Mouse (Mus musculus) embryo, embryonic 10.5 days (tissue): ENCODE measurements around the gene Ltv1.
A peak's percentile ranks its signal among the peaks of the same experiment; 100 is the strongest.
"Not testable (repeated sequence)": the region's sequence is repeated elsewhere in the genome, so short reads cannot be mapped to it uniquely, and the experiment has no call there.

ENCODE experiments used
- DNase-seq: peaks from one replicate; pipeline ENCODE4 v3.0.0-alpha.2; 2015; ENCODE audit warnings: low spot score

Gene Ltv1

GRCm38 (mm10) chr10:13193496-13193895, 528 bp upstream of the Ltv1 start:
- not testable (repeated sequence) for DNase-seq

DNA sequence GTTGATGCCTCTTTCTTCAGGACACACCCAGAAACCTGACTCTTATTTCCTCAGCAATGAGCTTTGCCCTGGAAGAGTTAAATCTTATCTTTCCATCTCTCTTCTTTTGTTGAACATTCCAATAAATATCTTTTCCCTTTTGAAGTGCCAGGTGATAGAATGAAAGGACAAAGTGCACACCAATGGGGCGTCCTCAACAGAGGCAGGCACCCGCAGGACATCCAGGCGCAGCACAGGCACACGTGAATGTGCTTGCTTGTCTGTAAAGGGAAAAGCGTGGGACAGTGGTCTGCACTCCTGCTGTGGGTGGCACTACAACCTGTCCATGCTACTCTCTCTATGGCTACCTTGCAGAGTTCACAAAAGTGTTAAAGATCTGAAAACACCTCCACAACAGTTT, 3.1 kb downstream of the Ltv1 start:
- DNase-seq = no peak

- DNase-seq = no peak
Measured at GRCm38 (mm10) chr10:13186754-13187153, 6.2 kb downstream of the Ltv1 start.

- no peak for DNase-seq
Measured at GRCm38 (mm10) chr10:13184170-13184766, 8.7 kb downstream of the Ltv1 start.

DNA sequence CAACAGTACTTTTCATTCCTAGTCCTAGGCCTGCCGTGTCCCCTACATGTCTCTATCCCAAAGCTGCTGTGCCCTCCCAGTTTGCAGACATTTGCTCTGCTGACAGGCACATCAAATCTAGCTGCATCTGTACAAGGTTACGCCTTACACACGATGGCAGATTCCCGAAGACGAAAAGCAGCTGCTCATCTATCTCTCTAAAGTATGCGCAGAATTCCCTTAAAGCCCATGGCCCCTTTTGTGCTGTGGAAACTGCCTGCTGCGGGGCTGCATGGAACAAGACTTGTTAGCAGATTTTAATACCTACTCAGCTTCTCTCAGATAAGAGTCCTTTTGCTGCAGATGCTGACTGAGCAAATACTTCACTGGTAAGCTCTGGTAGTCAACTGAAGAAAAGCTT, 12.8 kb downstream of the Ltv1 start:
- no peak for DNase-seq

DNA sequence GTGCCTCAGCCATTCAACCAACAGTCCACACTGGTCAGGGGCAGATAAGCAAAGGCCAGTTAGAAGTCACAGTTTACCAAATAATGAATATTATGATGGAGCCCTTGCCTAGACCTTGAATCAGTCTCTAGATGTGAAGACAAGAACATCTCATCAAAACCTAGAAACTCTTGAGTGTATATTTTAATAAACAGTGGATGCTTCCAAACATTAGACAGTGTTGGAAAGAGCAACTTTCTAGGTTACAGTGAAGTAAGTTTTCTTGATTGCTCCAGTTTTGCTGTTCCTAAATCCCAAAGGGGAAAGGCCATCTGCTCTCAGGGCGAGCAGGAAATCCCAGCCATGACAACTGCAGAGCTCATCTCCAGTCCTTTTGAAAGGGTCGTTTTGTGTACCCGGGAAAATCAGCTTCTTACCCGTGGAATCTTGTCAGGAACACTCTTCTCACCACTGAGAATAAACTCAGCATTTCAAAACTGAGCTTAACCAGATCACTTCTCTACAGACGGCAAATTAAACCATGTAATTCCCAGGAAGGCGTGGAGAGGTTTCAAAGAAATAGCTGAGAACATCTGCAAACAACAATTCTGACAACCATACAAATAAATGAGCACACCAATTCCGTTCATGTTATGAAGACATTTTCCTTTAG, 14.9 kb downstream of the Ltv1 start, which contains the start of gene Zc2hc1b:
Gene Zc2hc1b (minus strand): TSS at position 51 of the 652 bp plus-strand sequence.
- DNase-seq = no peak

- no peak for DNase-seq
Measured at GRCm38 (mm10) chr10:13175866-13176265, 17.1 kb downstream of the Ltv1 start.

DNA sequence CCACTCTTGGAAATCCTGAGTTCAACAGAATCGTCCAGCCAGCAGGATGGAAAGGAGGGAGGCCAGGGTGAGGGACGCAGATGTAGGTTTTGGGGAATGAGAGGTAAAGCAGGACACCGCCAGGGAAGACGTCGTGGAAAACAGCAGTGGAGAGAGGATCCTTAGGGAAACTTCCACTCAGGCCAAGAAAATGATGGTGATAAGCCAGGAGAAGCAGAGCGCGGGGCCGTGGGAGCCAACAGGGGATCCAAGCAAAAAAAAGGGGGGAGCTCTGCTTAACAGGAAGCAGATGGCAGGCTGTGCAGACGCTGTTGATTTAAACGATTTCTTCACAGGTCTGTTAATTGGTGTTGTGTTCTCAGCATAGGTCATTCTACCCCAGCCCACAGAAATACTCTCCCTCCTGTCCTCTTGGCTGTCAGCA, 20.2 kb downstream of the Ltv1 start:
- DNase-seq = peak; percentile 33

DNA sequence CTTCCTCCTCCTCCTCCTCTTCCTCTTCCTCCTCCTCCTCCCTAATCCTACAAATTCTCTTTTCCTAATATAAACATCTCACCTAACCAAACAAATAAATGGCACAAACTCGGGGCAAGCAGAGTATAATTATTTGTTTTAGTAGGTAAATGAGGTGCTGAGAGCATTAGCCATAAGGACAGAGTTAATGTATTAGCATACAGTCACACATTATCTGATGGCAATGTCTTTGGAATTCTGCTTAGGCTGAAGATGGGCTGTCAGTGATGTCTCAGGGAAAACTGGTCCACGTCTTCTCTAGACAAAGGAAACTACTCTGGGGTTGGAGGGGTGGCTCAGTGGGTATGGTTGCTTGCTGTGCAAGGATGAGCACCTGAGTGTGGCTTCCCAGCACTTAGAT, 21.5 kb downstream of the Ltv1 start:
- no peak for DNase-seq

- peak; percentile 67 for DNase-seq
Measured at GRCm38 (mm10) chr10:13170739-13171448, 22.1 kb downstream of the Ltv1 start.

- DNase-seq = no peak
Measured at GRCm38 (mm10) chr10:13168461-13168860, 24.5 kb downstream of the Ltv1 start.

DNA sequence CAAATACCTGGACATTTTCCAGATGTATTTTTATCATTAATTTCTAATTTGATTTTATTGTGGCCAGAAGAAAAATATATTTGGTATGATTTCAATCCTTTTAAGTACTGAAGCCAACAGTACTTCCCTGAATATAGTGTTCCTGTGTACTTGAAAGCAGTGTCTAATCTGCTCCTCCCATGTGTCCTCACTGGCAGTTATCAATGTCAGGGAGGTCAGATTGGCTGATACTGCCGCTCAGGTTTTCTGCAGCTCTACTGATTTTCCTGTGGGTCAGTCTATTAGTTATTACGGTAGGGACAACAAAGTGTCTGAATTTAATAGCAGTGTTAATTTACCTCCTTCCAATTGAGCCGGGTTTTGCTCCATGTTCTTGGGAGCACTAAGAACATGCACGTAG, 30.9 kb downstream of the Ltv1 start:
- no peak for DNase-seq

DNA sequence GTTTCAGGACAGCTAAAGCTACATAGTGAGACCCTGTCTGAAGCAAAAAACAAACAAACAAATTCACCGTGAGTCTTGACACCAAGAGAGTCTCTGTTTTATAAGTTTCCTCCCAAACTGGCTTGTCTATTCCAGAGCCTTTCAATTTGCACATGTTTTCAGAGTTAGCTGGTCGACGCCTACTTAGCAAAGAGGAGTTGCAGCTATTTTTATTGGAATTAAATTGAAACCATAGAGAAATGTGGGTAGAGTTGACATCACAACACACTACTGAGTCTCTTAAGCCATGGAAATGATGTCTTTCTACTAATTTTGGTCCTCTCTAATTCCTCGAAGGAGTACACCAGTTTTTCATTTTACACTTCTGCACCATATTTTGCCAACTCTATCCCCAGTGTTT, 32.1 kb downstream of the Ltv1 start:
- no peak for DNase-seq

DNA sequence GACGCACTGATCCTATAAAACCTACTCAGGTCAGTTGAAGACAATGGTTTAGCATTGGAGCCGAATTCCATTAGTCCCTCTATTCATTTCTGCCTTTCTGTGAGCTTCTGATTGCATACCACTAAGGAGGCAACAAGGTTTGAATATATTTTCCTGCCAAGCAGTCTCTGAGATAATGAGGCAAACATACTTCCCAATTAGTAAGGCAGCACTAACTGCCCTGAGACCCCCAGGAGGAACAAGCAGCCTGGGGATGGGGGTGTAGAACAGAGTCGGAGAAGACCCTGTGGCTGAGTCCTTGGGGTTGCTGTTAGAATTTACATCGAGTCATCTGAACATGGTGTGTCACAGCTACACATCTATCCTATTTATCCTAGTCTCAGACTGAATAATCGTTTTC, 37.6 kb downstream of the Ltv1 start:
- no peak for DNase-seq

DNA sequence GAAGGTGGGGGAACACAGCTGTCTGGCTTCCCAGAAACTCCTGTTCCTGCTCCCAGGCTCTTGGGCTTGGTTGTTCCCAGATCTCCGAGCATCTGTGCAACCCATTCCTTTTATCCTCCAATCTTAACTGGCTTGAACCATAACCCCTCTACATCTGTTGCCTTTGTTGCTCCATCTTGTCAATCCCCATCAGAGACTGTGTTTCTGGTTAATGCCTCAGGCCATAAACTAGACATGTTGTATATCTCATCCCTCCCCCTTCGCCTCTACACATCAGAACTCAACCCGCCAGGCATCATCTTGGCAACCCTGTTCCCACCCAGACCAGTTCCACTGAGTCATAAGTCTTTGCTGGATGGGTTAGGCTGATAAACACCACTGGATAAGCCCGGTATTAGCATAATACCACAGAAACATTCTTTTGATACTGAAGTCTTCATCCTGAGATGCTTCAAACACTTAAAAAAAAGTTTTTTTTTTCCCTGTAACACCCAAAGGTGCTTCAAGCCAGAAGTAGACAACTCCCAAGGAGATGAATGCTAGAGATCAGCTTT, 40.1 kb downstream of the Ltv1 start:
- no peak for DNase-seq

DNA sequence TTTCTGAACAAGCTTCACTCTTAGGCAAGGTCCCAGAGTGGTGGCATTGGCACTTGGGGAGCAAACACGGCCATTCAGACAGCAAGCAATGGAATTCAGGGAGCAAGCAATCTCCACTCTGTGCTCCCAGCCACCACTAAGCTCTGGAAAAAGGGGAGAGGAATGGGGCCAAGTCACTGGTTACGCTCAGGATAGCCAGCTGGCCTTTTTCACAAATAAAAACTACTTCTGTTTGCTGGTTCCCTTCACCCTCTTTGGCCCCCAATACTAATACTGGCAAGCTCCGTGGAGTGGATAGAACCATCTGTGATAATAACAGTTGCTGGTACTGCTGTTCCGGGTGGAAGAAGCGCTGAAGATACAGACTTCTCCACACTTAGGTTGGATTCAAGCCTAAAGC, 41.6 kb downstream of the Ltv1 start:
- no peak for DNase-seq

DNA sequence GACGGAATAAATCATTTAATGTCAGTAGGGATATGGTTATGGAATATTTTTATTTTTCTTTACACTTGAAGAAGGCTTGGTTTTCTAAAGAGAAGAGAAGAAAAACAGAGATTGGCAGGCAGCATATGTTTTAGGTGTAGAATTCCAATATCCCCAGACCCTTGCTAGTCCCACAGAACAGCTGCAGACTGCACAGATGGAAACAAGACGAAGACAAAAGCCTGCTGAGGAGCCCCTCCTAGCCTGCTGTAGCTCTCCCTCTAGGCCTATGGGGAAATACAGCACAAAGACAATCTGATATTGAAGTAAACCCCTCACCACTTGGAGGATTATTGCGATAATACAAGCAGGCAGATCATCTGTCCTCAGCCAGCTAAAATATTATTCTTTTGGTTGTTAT, 42.5 kb downstream of the Ltv1 start:
- DNase-seq = no peak

DNA sequence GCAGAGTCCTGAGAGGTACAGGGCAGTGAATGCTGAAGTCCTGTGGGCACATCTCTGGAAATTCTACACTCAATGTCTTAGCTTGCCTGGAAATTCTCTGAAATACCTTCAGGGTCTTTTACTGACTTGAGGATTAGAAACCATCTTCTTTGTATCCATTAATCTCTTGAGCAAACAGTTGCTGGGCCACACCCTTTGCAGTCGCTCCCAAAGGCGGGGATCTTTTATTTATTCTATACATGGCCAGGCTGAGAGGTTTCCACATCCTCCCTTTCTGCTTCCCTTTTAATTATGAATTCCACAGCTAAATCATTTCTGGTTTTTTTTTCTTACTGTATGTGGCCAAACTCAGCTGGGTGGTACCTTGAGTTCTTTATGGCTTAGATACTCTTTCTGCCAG, 52.5 kb downstream of the Ltv1 start:
- no peak for DNase-seq

- no peak for DNase-seq
Measured at GRCm38 (mm10) chr10:13137906-13138305, 55.1 kb downstream of the Ltv1 start.

DNA sequence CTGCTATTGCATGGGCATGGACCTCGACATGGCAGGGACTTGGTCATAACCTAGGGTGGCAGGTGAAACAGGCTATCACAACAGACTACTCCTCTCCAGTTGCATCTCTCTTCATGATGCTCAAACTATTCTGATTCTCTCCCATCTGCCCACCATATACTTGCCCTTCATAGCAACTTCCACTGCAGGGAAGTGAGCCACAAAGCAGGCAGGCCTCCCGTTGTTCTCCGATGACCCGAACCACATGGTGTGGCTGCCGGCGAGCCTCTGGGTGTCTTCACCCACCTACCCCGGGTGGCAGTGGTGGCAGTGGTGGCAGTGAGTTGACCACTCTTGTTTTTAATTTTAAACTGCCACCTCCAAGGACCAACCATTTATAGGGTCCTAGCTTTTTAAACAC, 57.2 kb downstream of the Ltv1 start:
- no peak for DNase-seq

- DNase-seq = no peak
Measured at GRCm38 (mm10) chr10:13135276-13135675, 57.7 kb downstream of the Ltv1 start.

DNA sequence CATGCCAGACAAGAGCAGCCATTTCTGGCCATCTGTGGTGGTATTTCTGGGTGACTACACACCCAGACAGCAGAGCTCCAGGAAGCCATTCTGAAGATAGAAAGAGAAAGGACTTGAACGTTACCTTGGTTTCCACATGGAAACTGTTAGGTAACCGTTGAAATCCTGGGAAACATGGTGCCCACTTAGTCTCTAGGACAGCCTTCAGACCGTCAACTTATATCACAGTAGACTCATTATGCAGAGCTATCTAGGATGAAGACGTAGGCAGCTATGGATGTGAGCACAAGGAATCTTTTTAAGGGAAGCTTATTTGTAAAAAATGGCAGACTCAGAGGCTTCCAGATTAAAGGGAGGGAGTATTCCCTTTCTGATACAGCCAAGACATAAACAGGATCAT, 59.1 kb downstream of the Ltv1 start:
- no peak for DNase-seq
